Mouse (Mus musculus): ENCODE measurements around the gene Myadml2. TPM values are rescaled to one million over a fixed set of nuclear protein-coding genes. Genes with fewer than 3 reads are reported as not detected.

Gene Myadml2
- polyA plus RNA-seq, 1 experiment from 2014 or later, result 13.0 TPM

GRCm38 (mm10) chr11:120606764-120607163, 41.2 kb downstream of the Myadml2 start:
- Histone ChIP-seq H3K27ac (replicated peaks) (peak overlapping the region; percentile 12; the same call in 1 of the 2 replicates), H3K27me3 (replicated peaks) (0 out of 2 replicates have a peak, but pooled peaks cover 12% of the 10 kb centered on the region), H3K4me3 (no peak overlapping the region), H3K36me3 (peaks cover 75% of the 10 kb centered on the region), H3K4me1 (peaks cover 39% of the 10 kb centered on the region), H3K4me2 (no peak overlapping the region), H3K9me3 (no peaks in the 10 kb centered on the region), H3K9ac (no peak overlapping the region)
- WGBS, result 71% methylated on average over 4 of the region's 4 CpGs
- ATAC-seq (ENCODE audit: extremely low read depth, insufficient number of reproducible peaks, low FRiP score, low TSS enrichment), result no peak

GRCm38 (mm10) chr11:120605667-120606066, 42.3 kb downstream of the Myadml2 start:
- H3K36me3 ChIP-seq, result peaks cover 75% of the 10 kb centered on the region
- no peaks in the 10 kb centered on the region for H3K9me3 ChIP-seq
- no peak overlapping the region for H3K4me3 ChIP-seq
- H3K4me2 ChIP-seq, result no peak overlapping the region
- no peak overlapping the region for H3K27ac ChIP-seq (replicated peaks)
- 0 out of 2 replicates have a peak, but pooled peaks cover 12% of the 10 kb centered on the region for H3K27me3 ChIP-seq (replicated peaks)
- no peak for ATAC-seq (ENCODE audit: extremely low read depth, insufficient number of reproducible peaks, low FRiP score, low TSS enrichment)
- H3K9ac ChIP-seq, result peak overlapping the region; percentile 2; the same call in 1 of the 2 replicates
- WGBS, result 88% methylated on average over 7 of the region's 7 CpGs
- peaks cover 39% of the 10 kb centered on the region for H3K4me1 ChIP-seq

- Histone ChIP-seq H3K4me1 (peaks cover 40% of the 10 kb centered on the region), H3K4me2 (no peak overlapping the region), H3K9ac (no peak overlapping the region), H3K27me3 (replicated peaks) (0 out of 2 replicates have a peak, but pooled peaks cover 4% of the 10 kb centered on the region), H3K36me3 (peaks cover 75% of the 10 kb centered on the region), H3K9me3 (no peaks in the 10 kb centered on the region), H3K4me3 (no peak overlapping the region), H3K27ac (replicated peaks) (no peak overlapping the region)
- 67% methylated on average over 2 of the region's 2 CpGs for WGBS
- no peak for ATAC-seq (ENCODE audit: extremely low read depth, insufficient number of reproducible peaks, low FRiP score, low TSS enrichment)
Observed at GRCm38 (mm10) chr11:120603545-120603944, 44.4 kb downstream of the Myadml2 start.

GRCm38 (mm10) chr11:120600716-120601115, 47.2 kb downstream of the Myadml2 start:
- no peak overlapping the region for H3K4me2 ChIP-seq
- no peak for ATAC-seq (ENCODE audit: extremely low read depth, insufficient number of reproducible peaks, low FRiP score, low TSS enrichment)
- 88% methylated on average over 3 of the region's 3 CpGs for WGBS
- no peak overlapping the region for H3K9ac ChIP-seq
- no peaks in the 10 kb centered on the region for H3K27me3 ChIP-seq (replicated peaks)
- peaks cover 76% of the 10 kb centered on the region for H3K36me3 ChIP-seq
- no peaks in the 10 kb centered on the region for H3K9me3 ChIP-seq
- H3K4me3 ChIP-seq, result no peak overlapping the region
- H3K4me1 ChIP-seq, result peaks cover 32% of the 10 kb centered on the region
- H3K27ac ChIP-seq (replicated peaks), result no peak overlapping the region

DNA sequence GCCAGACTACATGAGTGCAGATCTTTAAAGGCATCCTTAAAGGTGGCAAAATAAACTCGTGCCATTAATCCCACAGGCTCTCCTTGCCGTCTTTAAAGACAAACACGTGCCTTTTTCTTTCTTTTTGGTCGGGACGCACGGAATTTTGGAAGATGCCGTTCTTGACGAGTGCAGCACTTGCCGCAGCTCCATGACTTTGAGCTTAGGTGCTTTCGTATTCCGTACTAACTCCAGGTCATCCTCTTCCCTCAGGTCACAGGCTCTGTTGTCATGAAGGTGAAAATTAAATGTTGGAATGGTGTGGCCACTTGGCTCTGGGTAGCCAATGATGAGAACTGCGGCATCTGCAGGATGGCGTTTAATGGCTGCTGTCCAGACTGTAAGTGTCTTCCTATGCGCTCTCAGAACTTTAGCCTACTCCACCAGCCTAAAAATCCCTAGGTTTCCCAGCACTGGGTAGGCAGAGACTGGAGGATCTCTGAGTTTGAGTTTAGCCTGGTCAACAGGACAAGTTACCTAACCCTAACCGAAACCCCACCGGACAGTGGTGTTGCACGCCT, 48.9 kb downstream of the Myadml2 start:
- Histone ChIP-seq H3K4me3 (peak overlapping the region; percentile 99), H3K9me3 (no peaks in the 10 kb centered on the region), H3K27me3 (replicated peaks) (no peaks in the 10 kb centered on the region), H3K4me2 (peak overlapping the region; percentile 85), H3K4me1 (peaks cover 32% of the 10 kb centered on the region), H3K27ac (replicated peaks) (peak overlapping the region; percentile 93), H3K9ac (peak overlapping the region; percentile 87), H3K36me3 (peaks cover 76% of the 10 kb centered on the region)
- WGBS, result 46% methylated on average over 17 of the region's 17 CpGs
- ATAC-seq (ENCODE audit: extremely low read depth, insufficient number of reproducible peaks, low FRiP score, low TSS enrichment), result no peak

DNA sequence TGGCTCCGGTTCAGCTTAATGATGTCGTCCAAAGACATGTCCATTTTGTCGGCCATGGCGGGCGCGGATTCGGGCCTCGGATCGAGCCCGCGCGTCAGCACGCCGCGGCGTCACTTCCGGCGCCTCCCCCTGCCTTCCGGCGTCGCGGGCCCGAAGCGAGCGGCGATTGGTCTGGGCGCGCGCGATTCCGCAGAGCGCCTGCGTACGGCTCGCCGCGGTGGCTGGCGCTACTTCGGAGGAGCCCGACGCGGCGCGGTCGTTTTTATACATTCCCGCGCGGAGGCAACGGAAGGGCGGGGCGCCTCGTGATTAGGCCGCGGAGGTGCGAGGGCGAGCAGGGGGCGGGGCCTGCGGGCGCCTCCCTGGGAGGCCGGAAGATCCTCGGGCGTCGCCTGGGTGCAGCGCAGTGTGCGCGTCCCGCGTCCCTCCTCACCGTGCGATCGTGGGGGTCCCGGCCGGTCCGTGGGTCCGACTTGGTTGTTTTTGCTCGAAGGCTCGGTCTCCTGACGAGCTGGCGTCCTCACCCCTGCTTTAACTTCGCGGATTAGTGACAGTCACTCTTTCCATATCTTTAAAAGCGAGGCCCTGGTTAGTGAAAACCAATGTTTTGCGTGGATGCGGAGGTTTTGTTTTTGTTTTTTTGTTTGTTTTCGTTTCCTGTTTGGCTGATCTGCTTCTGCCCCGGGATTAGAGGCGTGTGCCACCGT, 49.5 kb downstream of the Myadml2 start, which contains the start of the genes Alyref and Anapc11:
TSS of gene Alyref (minus strand) at position 83 of the 707 bp plus-strand sequence.
TSS of gene Anapc11 (plus strand) at position 139 of the 707 bp plus-strand sequence.
- peaks cover 32% of the 10 kb centered on the region for H3K4me1 ChIP-seq
- H3K27ac ChIP-seq (replicated peaks), result peak within 1 kb of the TSS; percentile 93
- H3K9ac ChIP-seq, result peak within 1 kb of the TSS; percentile 100
- no peaks in the 10 kb centered on the region for H3K27me3 ChIP-seq (replicated peaks)
- peaks cover 76% of the 10 kb centered on the region for H3K36me3 ChIP-seq
- under 1% methylated on average over 85 of the region's 88 CpGs for WGBS
- H3K4me3 ChIP-seq, result peak within 1 kb of the TSS; percentile 99
- peak within 1 kb of the TSS; percentile 85 for H3K4me2 ChIP-seq
- H3K9me3 ChIP-seq, result no peaks in the 10 kb centered on the region
- peak; percentile 96 for ATAC-seq (ENCODE audit: extremely low read depth, insufficient number of reproducible peaks, low FRiP score, low TSS enrichment)

DNA sequence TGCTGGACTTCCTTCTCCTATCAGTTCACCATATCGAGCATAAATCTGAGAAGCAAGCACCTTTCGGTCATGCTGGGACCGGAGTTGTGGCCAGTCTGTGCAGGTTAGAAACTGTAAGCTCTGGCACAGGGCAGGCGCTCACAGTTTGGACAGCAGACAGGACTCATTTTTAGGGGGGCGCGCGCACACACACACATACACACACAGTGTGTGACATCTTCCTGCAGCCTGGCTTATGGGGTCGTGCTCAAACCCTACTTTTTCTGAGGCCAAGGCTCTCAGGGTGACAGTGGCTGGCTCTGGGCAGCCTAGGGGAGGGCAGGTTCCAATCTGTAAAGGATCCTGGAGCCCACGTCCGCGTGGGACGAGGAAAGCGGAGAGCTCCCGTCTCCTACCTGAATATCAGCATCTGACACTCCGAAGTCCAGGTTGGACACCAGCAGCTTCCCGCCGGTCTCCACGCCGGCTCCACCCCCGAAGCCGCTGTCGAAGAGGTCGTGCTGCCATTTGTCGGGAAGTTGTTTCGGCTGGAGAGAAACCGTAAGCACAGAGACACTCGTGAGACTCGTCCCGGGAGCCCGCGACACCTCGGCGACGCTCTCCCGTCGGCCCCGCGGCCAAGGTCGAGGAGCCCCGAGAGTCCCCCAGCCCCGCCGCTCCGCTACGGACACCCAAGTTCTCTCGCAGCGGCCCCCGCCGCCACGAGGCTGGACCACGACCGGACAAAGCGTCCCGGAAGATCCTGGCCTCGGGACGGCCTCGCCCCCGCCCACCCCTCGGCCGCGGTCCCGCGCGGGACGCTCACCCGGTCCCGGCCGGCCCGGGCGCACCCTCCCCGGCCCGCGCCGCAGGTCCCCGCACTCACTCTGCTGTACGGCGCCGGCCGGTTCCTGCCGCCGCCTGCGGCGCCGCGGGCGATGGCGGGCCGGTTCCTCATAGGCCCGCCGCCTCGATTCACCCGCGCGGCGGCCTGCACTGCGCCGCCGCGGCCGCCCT, 50.4 kb downstream of the Myadml2 start:
- peak overlapping the region; percentile 93 for H3K27ac ChIP-seq (replicated peaks)
- H3K4me3 ChIP-seq, result peak overlapping the region; percentile 99
- no peaks in the 10 kb centered on the region for H3K27me3 ChIP-seq (replicated peaks)
- H3K36me3 ChIP-seq, result peaks cover 76% of the 10 kb centered on the region
- ATAC-seq (ENCODE audit: extremely low read depth, insufficient number of reproducible peaks, low FRiP score, low TSS enrichment), result peak; percentile 51
- 3% methylated on average over 98 of the region's 99 CpGs for WGBS
- H3K4me1 ChIP-seq, result peaks cover 32% of the 10 kb centered on the region
- peak overlapping the region; percentile 100 for H3K9ac ChIP-seq
- H3K4me2 ChIP-seq, result peak overlapping the region; percentile 85
- H3K9me3 ChIP-seq, result no peaks in the 10 kb centered on the region

Small RNA genes within 50 kb of the gene (microRNA-seq; reads per million reads assigned to microRNA genes)
- not detected for gene Mir6936

Other genes starting within 250 kb of the Myadml2 start
- gene Nploc4, start 210.4 kb downstream of the Myadml2 start, polyA plus RNA-seq (2015; fragmentation: Nextera tagmentation; extraction: Ambion mirVana), result 28.2 and 28.3 TPM in 2 replicates
- gene Tspan10, start 205.5 kb downstream of the Myadml2 start, polyA plus RNA-seq (2015; fragmentation: Nextera tagmentation; extraction: Ambion mirVana), result not detected in 2 replicates
- not detected in 2 replicates for gene Pde6g, start 194.7 kb downstream of the Myadml2 start, polyA plus RNA-seq (2015; fragmentation: Nextera tagmentation; extraction: Ambion mirVana)
- gene Oxld1, start 190.1 kb downstream of the Myadml2 start, polyA plus RNA-seq (2015; fragmentation: Nextera tagmentation; extraction: Ambion mirVana), result 14.2 and 16.6 TPM in 2 replicates
- gene Ccdc137, start 190.0 kb downstream of the Myadml2 start, polyA plus RNA-seq (2015; fragmentation: Nextera tagmentation; extraction: Ambion mirVana), result 19.1 and 21.1 TPM in 2 replicates
- gene Arl16, start 180.6 kb downstream of the Myadml2 start, polyA plus RNA-seq (2015; fragmentation: Nextera tagmentation; extraction: Ambion mirVana), result 36.4 and 39.3 TPM in 2 replicates
- gene Mrpl12, start 163.5 kb downstream of the Myadml2 start, polyA plus RNA-seq (2015; fragmentation: Nextera tagmentation; extraction: Ambion mirVana), result 212 and 228 TPM in 2 replicates
- 42.9 and 43.2 TPM in 2 replicates for gene Slc25a10, start 156.3 kb downstream of the Myadml2 start, polyA plus RNA-seq (2015; fragmentation: Nextera tagmentation; extraction: Ambion mirVana)
- 2.1 and 2.4 TPM in 2 replicates for gene Gcgr, start 117.5 kb downstream of the Myadml2 start, polyA plus RNA-seq (2015; fragmentation: Nextera tagmentation; extraction: Ambion mirVana)
- 134 and 140 TPM in 2 replicates for gene Mcrip1, start 98.4 kb downstream of the Myadml2 start, polyA plus RNA-seq (2015; fragmentation: Nextera tagmentation; extraction: Ambion mirVana)
- gene Ppp1r27, start 97.0 kb downstream of the Myadml2 start, polyA plus RNA-seq (2015; fragmentation: Nextera tagmentation; extraction: Ambion mirVana), result not detected in 2 replicates
- 427 and 448 TPM in 2 replicates for gene P4hb, start 74.9 kb downstream of the Myadml2 start, polyA plus RNA-seq (2015; fragmentation: Nextera tagmentation; extraction: Ambion mirVana)
- gene Arhgdia, start 66.5 kb downstream of the Myadml2 start, polyA plus RNA-seq (2015; fragmentation: Nextera tagmentation; extraction: Ambion mirVana), result 435 and 436 TPM in 2 replicates
- 253 and 284 TPM in 2 replicates for gene Alyref, start 49.8 kb downstream of the Myadml2 start, polyA plus RNA-seq (2015; fragmentation: Nextera tagmentation; extraction: Ambion mirVana)
- 174 and 199 TPM in 2 replicates for gene Anapc11, start 49.7 kb downstream of the Myadml2 start, polyA plus RNA-seq (2015; fragmentation: Nextera tagmentation; extraction: Ambion mirVana)
- gene Npb, start 39.7 kb downstream of the Myadml2 start, polyA plus RNA-seq (2015; fragmentation: Nextera tagmentation; extraction: Ambion mirVana), result 14.9 and 18.6 TPM in 2 replicates
- gene Pcyt2, start 30.2 kb downstream of the Myadml2 start, polyA plus RNA-seq (2015; fragmentation: Nextera tagmentation; extraction: Ambion mirVana), result 71.8 and 90.4 TPM in 2 replicates
- gene Sirt7, start 22.9 kb downstream of the Myadml2 start, polyA plus RNA-seq (2015; fragmentation: Nextera tagmentation; extraction: Ambion mirVana), result 17.7 and 20.4 TPM in 2 replicates
- gene Mafg, start 14.6 kb downstream of the Myadml2 start, polyA plus RNA-seq (2015; fragmentation: Nextera tagmentation; extraction: Ambion mirVana), result 18.1 and 19.9 TPM in 2 replicates
- 22.2 and 23.5 TPM in 2 replicates for gene Pycr1, start 4.4 kb downstream of the Myadml2 start, polyA plus RNA-seq (2015; fragmentation: Nextera tagmentation; extraction: Ambion mirVana)
- gene Notum, start 13.0 kb upstream of the Myadml2 start, polyA plus RNA-seq (2015; fragmentation: Nextera tagmentation; extraction: Ambion mirVana), result 2.3 and 2.7 TPM in 2 replicates
- gene Aspscr1, start 24.8 kb upstream of the Myadml2 start, polyA plus RNA-seq (2015; fragmentation: Nextera tagmentation; extraction: Ambion mirVana), result 105 and 109 TPM in 2 replicates
- 120 and 122 TPM in 2 replicates for gene Cenpx, start 65.6 kb upstream of the Myadml2 start, polyA plus RNA-seq (2015; fragmentation: Nextera tagmentation; extraction: Ambion mirVana)
- 27.8 and 28.1 TPM in 2 replicates for gene Lrrc45, start 65.8 kb upstream of the Myadml2 start, polyA plus RNA-seq (2015; fragmentation: Nextera tagmentation; extraction: Ambion mirVana)
- 6.4 and 9.8 TPM in 2 replicates for gene Rac3, start 73.3 kb upstream of the Myadml2 start, polyA plus RNA-seq (2015; fragmentation: Nextera tagmentation; extraction: Ambion mirVana)
- 7.5 and 7.6 TPM in 2 replicates for gene Dcxr, start 79.1 kb upstream of the Myadml2 start, polyA plus RNA-seq (2015; fragmentation: Nextera tagmentation; extraction: Ambion mirVana)
- 2.1 and 3.8 TPM in 2 replicates for gene Cbr2, start 84.0 kb upstream of the Myadml2 start, polyA plus RNA-seq (2015; fragmentation: Nextera tagmentation; extraction: Ambion mirVana)
- gene Hmga1b, start 114.6 kb upstream of the Myadml2 start, polyA plus RNA-seq (2015; fragmentation: Nextera tagmentation; extraction: Ambion mirVana), result 1.8 and 2.6 TPM in 2 replicates
- 21.4 and 24.5 TPM in 2 replicates for gene Rfng, start 136.0 kb upstream of the Myadml2 start, polyA plus RNA-seq (2015; fragmentation: Nextera tagmentation; extraction: Ambion mirVana)
- gene Gps1, start 136.1 kb upstream of the Myadml2 start, polyA plus RNA-seq (2015; fragmentation: Nextera tagmentation; extraction: Ambion mirVana), result 139 and 146 TPM in 2 replicates
- 40.8 and 45.2 TPM in 2 replicates for gene Dus1l, start 148.2 kb upstream of the Myadml2 start, polyA plus RNA-seq (2015; fragmentation: Nextera tagmentation; extraction: Ambion mirVana)
- 23.2 and 26.4 TPM in 2 replicates for gene Fasn, start 176.4 kb upstream of the Myadml2 start, polyA plus RNA-seq (2015; fragmentation: Nextera tagmentation; extraction: Ambion mirVana)